Mouse (Mus musculus) liver, embryonic 15.5 days (tissue): ENCODE measurements at regions not wholly inside any gene's neighbourhood (a gene's known extent, or its start where the extent isn't known, plus 50 kb on each side); places are given as distances from the start of the nearest gene placed in this dataset.

Experiments used
- ATAC-seq: fragments of 200-750 bp; cut with Nextera tagmentation; 2 replicates; pipeline ENCODE4 v1.8.0; 2017; ENCODE audit warnings: moderate number of reproducible peaks, mild to moderate bottlenecking, moderate library complexity; ENCODE audit not compliant: insufficient read depth
- H3K27ac ChIP-seq: fragments of 300-500 bp; sonication (generic); replicated peaks from 2 replicates; pipeline ENCODE4 v1.5.1; 2015; ENCODE audit warnings: mild to moderate bottlenecking, inconsistent platforms
- H3K27me3 ChIP-seq: fragments of 300-500 bp; sonication (generic); 2 replicates; pipeline ENCODE4 v1.6.1; 2015; ENCODE audit warnings: mild to moderate bottlenecking, inconsistent platforms
- H3K36me3 ChIP-seq: fragments of 300-500 bp; sonication (generic); replicated peaks from 2 replicates; pipeline ENCODE4 v1.6.1; 2015; ENCODE audit warnings: moderate library complexity, mild to moderate bottlenecking, inconsistent platforms
- H3K4me1 ChIP-seq: fragments of 300-500 bp; sonication (generic); replicated peaks from 2 replicates; pipeline ENCODE4 v1.6.1; 2015; ENCODE audit warnings: inconsistent platforms
- H3K4me2 ChIP-seq: fragments of 300-500 bp; sonication (generic); 2 replicates; pipeline ENCODE4 v1.6.1; 2015; ENCODE audit warnings: moderate library complexity, mild to moderate bottlenecking, inconsistent platforms
- H3K4me3 ChIP-seq: fragments of 300-500 bp; sonication (generic); replicated peaks from 2 replicates; pipeline ENCODE4 v1.5.1; 2015; ENCODE audit warnings: mild to moderate bottlenecking, inconsistent platforms
- H3K9ac ChIP-seq: fragments of 300-500 bp; sonication (generic); 2 replicates; pipeline ENCODE4 v1.6.1; 2015; ENCODE audit warnings: moderate library complexity, mild to moderate bottlenecking, inconsistent platforms
- H3K9me3 ChIP-seq: fragments of 300-500 bp; sonication (generic); replicated peaks from 2 replicates; pipeline ENCODE4 v1.6.1; 2016; ENCODE audit warnings: inconsistent platforms
- WGBS: fragments of 180-500 bp; shearing (Covaris S2); methylation state at CpG from one replicate; pipeline ENCODE4 v1.1.7; 2015; ENCODE audit warnings: mixed read lengths; ENCODE audit not compliant: insufficient replicate concordance; 5-methylcytosine and 5-hydroxymethylcytosine counted together

- Histone ChIP-seq H3K9ac (no peak overlapping the region), H3K4me3 (no peak overlapping the region), H3K27ac (no peak overlapping the region), H3K4me2 (no peak overlapping the region), H3K9me3 (no peaks in the 10 kb centered on the region), H3K36me3 (no peaks in the 10 kb centered on the region), H3K4me1 (no peaks in the 10 kb centered on the region), H3K27me3 (no peaks in the 10 kb centered on the region)
- ATAC-seq, result no peak; the same call in 1 of the 2 replicates
- 72% methylated on average over 4 of the region's 4 CpGs for WGBS
These were observed 302.7 kb upstream of the Kcnh8 start for GRCm38 (mm10) chr17:52299769-52300168.

- H3K9ac ChIP-seq, result no peak overlapping the region
- WGBS, result 67% methylated on average over 2 of the region's 2 CpGs
- H3K4me1 ChIP-seq, result no peaks in the 10 kb centered on the region
- no peaks in the 10 kb centered on the region for H3K36me3 ChIP-seq
- H3K27me3 ChIP-seq, result no peaks in the 10 kb centered on the region
- no peaks in the 10 kb centered on the region for H3K9me3 ChIP-seq
- no peak overlapping the region for H3K27ac ChIP-seq
- no peak overlapping the region for H3K4me3 ChIP-seq
- no peak overlapping the region for H3K4me2 ChIP-seq
- no peak for ATAC-seq
These were observed 317.1 kb upstream of the Kcnh8 start for GRCm38 (mm10) chr17:52285392-52285791.

DNA sequence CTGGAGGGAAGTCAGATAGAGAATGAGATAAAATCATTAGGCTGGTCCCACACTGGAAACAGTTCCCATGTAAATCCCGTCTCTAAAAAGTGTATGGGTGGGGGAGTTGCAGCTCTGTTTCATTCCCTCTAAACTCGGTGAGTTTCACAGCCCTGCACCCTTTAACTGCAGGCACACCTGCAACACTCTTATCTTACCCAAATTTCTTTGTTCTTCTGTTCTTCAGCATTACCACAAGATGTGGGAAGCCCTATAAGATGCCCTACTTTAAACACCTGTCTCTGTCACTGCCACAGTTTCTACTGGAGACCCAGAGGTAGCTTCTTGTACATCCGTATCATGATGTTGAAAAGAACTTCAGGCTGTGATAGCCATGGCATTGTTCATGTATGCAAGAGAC, 320.2 kb upstream of the Kcnh8 start:
- Histone ChIP-seq H3K4me1 (no peaks in the 10 kb centered on the region), H3K36me3 (no peaks in the 10 kb centered on the region), H3K9ac (no peak overlapping the region), H3K4me2 (no peak overlapping the region), H3K27me3 (no peaks in the 10 kb centered on the region), H3K27ac (no peak overlapping the region), H3K4me3 (no peak overlapping the region), H3K9me3 (no peaks in the 10 kb centered on the region)
- no peak for ATAC-seq
- 42% methylated on average over 3 of the region's 3 CpGs for WGBS

GRCm38 (mm10) chr17:52278523-52278922, 324.0 kb upstream of the Kcnh8 start:
- Histone ChIP-seq H3K36me3 (no peaks in the 10 kb centered on the region), H3K4me2 (no peak overlapping the region), H3K9ac (no peak overlapping the region), H3K27me3 (no peaks in the 10 kb centered on the region), H3K4me3 (no peak overlapping the region), H3K4me1 (no peaks in the 10 kb centered on the region), H3K9me3 (no peaks in the 10 kb centered on the region), H3K27ac (no peak overlapping the region)
- WGBS, result 15% methylated on average over 4 of the region's 4 CpGs
- ATAC-seq, result no peak

GRCm38 (mm10) chr17:52268792-52269191, 333.7 kb upstream of the Kcnh8 start:
- H3K27me3 ChIP-seq, result no peaks in the 10 kb centered on the region
- no peak overlapping the region for H3K4me3 ChIP-seq
- no peak overlapping the region for H3K4me2 ChIP-seq
- H3K4me1 ChIP-seq, result no peaks in the 10 kb centered on the region
- H3K36me3 ChIP-seq, result no peaks in the 10 kb centered on the region
- H3K9me3 ChIP-seq, result no peaks in the 10 kb centered on the region
- no peak for ATAC-seq
- no peak overlapping the region for H3K27ac ChIP-seq
- no peak overlapping the region for H3K9ac ChIP-seq
- WGBS, result 16% methylated on average over 2 of the region's 2 CpGs

GRCm38 (mm10) chr17:52251284-52251683, 351.2 kb upstream of the Kcnh8 start:
- Histone ChIP-seq H3K36me3 (no peaks in the 10 kb centered on the region), H3K4me2 (no peak overlapping the region), H3K4me3 (no peak overlapping the region), H3K27me3 (no peaks in the 10 kb centered on the region), H3K27ac (no peak overlapping the region), H3K9ac (no peak overlapping the region), H3K4me1 (no peaks in the 10 kb centered on the region), H3K9me3 (no peaks in the 10 kb centered on the region)
- ATAC-seq, result no peak

DNA sequence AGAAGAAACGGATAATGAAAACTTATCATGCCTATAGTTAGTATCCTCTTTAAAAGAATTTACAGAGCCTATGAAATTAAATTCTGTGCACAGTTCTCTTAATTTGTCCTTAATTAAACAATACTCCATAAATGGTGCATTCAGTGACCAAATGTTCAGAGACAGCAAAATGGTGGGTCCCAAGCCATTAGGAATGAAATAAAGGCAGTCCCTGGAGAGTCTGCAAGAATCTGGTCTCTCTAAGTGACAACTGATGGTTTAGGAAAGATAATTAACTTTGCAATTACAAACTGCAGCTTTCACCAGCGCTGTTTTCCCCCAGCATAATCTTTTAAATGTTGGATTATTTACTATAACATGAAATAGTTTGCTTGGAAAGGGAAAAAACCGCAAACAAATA, 376.9 kb upstream of the Kcnh8 start:
- no peak overlapping the region for H3K4me3 ChIP-seq
- 56% methylated on average over 3 of the region's 3 CpGs for WGBS
- H3K4me2 ChIP-seq, result no peak overlapping the region
- ATAC-seq, result no peak
- H3K9me3 ChIP-seq, result no peaks in the 10 kb centered on the region
- no peak overlapping the region for H3K9ac ChIP-seq
- H3K27ac ChIP-seq, result no peak overlapping the region
- no peaks in the 10 kb centered on the region for H3K4me1 ChIP-seq
- H3K36me3 ChIP-seq, result no peaks in the 10 kb centered on the region
- no peaks in the 10 kb centered on the region for H3K27me3 ChIP-seq

DNA sequence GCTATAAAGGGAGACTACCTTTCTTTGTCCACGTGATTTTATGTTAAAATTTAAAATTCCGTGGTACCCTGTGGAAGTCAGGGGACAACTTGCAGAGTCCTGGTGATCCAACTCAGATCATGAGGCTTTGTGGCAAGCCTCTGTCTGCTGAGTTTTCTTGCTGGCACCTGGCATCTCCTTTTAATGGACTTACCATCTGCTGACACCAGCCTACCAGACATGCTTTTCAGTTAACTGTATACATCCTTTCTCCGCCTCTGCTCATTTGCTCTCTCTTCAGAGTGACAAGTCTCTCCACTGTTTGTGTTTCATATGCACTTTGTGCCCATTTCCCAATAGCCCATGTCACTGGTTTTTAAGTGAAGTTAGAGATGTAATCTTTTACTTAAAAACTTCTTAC, 382.1 kb upstream of the Kcnh8 start:
- ATAC-seq, result no peak
- no peak overlapping the region for H3K27ac ChIP-seq
- no peaks in the 10 kb centered on the region for H3K4me1 ChIP-seq
- no peaks in the 10 kb centered on the region for H3K36me3 ChIP-seq
- WGBS, result 69% methylated on average over 3 of the region's 3 CpGs
- H3K9me3 ChIP-seq, result no peaks in the 10 kb centered on the region
- no peak overlapping the region for H3K9ac ChIP-seq
- no peak overlapping the region for H3K4me2 ChIP-seq
- H3K27me3 ChIP-seq, result no peaks in the 10 kb centered on the region
- no peak overlapping the region for H3K4me3 ChIP-seq

DNA sequence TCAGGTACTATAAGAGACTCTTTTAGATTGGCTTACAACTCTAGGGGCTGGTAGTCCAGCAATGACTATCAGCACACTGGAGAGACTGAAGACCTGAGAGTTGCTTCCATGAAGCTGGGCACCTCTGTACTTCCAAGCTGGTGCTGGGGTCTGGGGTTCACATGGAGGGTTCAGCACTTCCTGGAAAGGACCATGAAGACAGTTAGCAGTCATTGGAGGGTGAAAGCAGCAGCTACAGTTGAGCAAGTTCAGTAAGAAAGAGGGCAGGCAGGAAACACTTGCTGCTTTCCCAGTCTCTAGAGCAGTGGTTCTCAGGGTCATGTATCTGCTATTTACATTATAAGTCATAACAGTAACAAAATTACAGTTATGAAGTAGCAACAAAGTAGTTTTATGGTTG, 384.3 kb upstream of the Satb1 start:
- H3K27me3 ChIP-seq, result no peaks in the 10 kb centered on the region
- H3K27ac ChIP-seq, result no peak overlapping the region
- H3K4me2 ChIP-seq, result no peak overlapping the region
- H3K4me1 ChIP-seq, result no peaks in the 10 kb centered on the region
- ATAC-seq, result no peak
- H3K4me3 ChIP-seq, result no peak overlapping the region
- H3K9me3 ChIP-seq, result no peaks in the 10 kb centered on the region
- no peaks in the 10 kb centered on the region for H3K36me3 ChIP-seq
- no peak overlapping the region for H3K9ac ChIP-seq

DNA sequence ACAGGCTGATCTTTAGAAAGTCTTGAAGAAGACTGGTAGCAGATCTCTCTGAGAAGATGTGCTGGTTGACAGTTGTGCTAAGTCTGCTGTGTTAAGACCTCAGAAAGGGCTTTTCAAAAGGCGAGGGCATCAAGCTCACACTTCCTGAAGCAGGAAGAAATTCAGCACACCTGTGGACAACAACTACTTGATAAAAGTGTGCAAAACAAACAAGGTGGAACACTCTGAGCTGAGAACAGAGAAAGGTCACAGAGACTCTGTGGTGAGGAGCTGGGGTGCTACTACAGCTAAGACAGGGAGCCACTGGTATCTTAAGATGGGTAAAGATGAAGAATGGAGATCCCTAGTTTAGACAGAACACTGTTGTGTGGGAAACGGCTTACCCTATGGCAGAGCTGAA, 379.9 kb upstream of the Satb1 start:
- no peaks in the 10 kb centered on the region for H3K36me3 ChIP-seq
- no peaks in the 10 kb centered on the region for H3K4me1 ChIP-seq
- WGBS, result 54% methylated on average over 2 of the region's 2 CpGs
- no peaks in the 10 kb centered on the region for H3K27me3 ChIP-seq
- H3K4me2 ChIP-seq, result no peak overlapping the region
- H3K9ac ChIP-seq, result no peak overlapping the region
- no peak overlapping the region for H3K4me3 ChIP-seq
- H3K27ac ChIP-seq, result no peak overlapping the region
- no peak for ATAC-seq
- H3K9me3 ChIP-seq, result no peaks in the 10 kb centered on the region

- Histone ChIP-seq H3K27me3 (no peaks in the 10 kb centered on the region), H3K4me1 (no peaks in the 10 kb centered on the region), H3K36me3 (no peaks in the 10 kb centered on the region), H3K27ac (no peak overlapping the region), H3K9ac (no peak overlapping the region), H3K9me3 (no peaks in the 10 kb centered on the region), H3K4me2 (no peak overlapping the region), H3K4me3 (no peak overlapping the region)
- WGBS, result 70% methylated on average over 6 of the region's 6 CpGs
- no peak for ATAC-seq
These were observed 377.4 kb upstream of the Satb1 start for GRCm38 (mm10) chr17:52210483-52210882.

DNA sequence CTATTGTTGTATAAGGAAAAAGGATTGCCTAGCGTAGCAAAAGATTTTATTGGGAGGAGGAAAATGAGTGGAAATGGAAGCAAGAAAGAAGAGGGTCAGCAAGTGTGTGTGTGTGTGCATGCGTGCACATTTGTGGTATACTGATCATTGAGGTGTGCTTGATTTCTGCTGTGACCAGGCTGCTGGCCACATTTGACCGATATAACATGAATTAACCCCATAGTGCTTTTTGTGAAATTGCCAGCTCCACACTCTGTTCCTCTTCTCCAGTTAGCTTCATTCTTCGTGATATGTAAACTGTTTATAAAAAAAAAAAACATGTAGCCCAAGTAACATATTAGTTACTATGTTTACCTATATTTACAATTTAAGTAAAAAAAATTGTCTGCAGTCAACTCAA, 364.6 kb upstream of the Satb1 start:
- H3K4me1 ChIP-seq, result no peaks in the 10 kb centered on the region
- H3K36me3 ChIP-seq, result no peaks in the 10 kb centered on the region
- no peak overlapping the region for H3K4me2 ChIP-seq
- no peak overlapping the region for H3K27ac ChIP-seq
- no peak overlapping the region for H3K4me3 ChIP-seq
- 66% methylated on average over 4 of the region's 4 CpGs for WGBS
- H3K9ac ChIP-seq, result no peak overlapping the region
- no peak for ATAC-seq
- no peaks in the 10 kb centered on the region for H3K27me3 ChIP-seq
- H3K9me3 ChIP-seq, result no peaks in the 10 kb centered on the region
